Mouse (Mus musculus) fibroblast of lung, adult 2 months (primary cell): Measurements from ENCODE around the gene Hmga1.

Experiments
- DNase-seq: peaks from one replicate; pipeline ENCODE4 v3.0.0-alpha.2; 2011; ENCODE audit warnings: low read depth

Hmga1 gene

GRCm38 (mm10) chr17:27591826-27592564 lies 35.7 kb downstream of the Hmga1 start:
- DNase-seq = no peak

- no peak for DNase-seq
These were observed 36.2 kb downstream of the Hmga1 start for GRCm38 (mm10) chr17:27592565-27592910.

GRCm38 (mm10) chr17:27595659-27596375 lies 39.5 kb downstream of the Hmga1 start:
- DNase-seq = no peak

- DNase-seq = no peak
These were observed 40.3 kb downstream of the Hmga1 start for GRCm38 (mm10) chr17:27596376-27597190.

DNA sequence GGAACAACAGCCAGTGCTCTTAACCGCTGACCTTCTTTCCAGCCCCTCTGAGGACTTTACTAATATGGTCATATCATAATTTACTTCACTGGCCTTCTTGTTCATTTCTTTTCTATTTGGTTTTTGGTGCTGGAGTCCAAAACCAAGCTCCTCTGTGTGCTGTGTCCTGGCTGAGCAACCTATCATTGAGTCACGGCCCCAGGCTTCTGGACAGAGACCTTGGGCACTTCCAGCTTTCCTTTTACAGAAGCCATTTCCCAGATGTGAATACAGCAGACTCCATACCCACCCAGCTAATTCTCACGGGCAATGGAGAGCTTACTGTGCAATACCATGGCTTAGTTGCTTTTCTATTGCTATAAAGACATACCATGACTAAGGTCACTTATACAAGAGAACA lies 44.0 kb downstream of the Hmga1 start:
- no peak for DNase-seq

DNA sequence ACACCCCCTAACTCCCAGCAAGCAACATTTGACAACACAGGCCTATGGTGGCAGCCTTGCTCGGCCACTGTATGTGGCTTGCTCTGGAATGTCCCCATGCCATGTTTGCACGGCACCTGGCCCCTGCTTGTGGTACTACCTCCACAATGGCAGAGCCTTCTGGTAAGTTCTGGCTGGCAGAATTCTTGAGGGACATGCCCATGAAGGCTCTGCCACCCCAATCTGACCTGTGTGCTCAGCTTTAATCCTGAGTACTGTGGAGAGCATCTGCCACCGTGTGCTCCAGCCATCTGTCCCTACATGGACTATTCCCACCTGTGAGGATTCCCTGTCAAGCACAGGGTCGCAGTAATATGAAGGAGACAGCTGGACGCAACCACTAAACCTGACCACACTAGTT lies 44.6 kb downstream of the Hmga1 start:
- no peak for DNase-seq

DNA sequence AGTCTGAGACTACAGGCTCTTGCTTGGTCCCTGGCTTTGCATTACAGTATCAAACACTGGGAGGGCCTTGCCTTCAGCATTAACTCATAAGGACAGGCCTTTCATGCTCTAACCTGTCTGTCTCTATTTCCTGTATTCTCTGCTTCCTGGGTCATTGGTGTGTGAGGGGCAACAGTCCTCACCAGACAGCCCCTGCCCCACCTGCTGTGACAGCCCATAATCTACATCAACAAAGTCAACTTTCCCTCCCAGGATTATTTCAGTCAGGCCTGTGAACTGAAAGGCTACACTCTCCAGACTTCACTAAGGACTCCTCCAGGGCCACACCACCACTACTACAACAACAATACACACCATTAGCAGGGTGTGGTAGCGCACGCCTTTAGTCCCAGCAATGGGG lies 46.7 kb downstream of the Hmga1 start:
- DNase-seq = no peak

GRCm38 (mm10) chr17:27603522-27604234 lies 47.4 kb downstream of the Hmga1 start:
- no peak for DNase-seq

GRCm38 (mm10) chr17:27609576-27609975 lies 53.3 kb downstream of the Hmga1 start:
- DNase-seq = no peak

DNA sequence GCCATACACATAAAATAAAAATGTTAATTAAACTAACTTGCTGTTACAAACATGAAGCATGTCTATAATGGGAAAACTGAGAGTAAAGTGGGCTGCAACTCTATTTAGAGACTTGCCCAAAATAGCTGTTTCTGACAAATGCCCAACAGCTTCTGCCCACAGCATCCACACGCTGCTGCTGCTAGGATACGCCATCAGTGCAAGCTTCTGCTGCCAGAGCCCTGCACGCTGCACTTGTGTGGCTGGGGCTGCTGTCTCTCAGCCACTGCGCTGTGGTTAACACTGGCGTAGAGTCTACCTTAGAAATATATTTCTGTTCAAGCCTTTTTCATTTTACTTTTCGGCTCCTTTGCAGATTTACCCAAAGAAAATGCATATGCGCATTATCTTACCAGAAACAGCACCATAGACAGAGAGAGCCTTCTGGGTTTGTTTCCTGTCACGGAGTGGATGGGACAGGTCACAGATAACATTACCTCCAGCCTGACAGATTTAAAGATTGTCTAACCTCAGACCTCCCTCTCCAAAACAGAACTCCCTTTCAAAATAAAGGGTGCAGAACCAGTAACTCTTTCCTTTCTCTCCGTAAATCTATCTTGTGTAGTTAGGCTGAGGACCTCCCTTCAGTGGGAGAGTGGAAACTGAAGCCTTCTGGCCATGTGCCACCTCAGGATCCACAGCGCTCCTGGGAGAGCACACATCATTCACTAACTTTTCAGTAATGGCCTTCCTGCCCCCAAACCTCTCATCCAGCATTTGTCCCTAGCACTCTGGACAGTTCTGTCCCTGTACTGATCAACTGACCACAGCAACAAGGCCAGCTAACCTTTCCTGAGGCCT lies 54.6 kb downstream of the Hmga1 start:
- no peak for DNase-seq

- no peak for DNase-seq
These were observed 55.2 kb downstream of the Hmga1 start for GRCm38 (mm10) chr17:27611519-27611884.

DNA sequence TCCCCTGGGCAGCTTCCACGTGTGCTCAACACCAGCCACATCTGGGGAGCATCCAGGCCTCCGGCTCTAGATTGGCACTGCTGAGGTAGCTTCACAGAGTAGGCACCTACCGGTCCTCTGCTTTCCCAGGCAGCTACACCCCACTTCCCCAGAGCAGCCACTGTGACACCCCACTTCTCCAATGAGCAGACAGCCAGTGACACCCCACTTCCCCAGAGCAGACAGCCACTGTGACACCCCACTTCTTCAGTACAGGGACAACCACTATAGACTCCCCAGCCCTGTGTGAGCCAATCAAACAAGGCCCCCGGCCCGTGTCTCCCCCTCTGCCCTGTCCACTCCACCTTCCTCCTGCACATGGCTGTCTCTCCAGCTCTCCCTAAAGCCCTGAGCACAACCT lies 55.7 kb downstream of the Hmga1 start:
- no peak for DNase-seq

DNA sequence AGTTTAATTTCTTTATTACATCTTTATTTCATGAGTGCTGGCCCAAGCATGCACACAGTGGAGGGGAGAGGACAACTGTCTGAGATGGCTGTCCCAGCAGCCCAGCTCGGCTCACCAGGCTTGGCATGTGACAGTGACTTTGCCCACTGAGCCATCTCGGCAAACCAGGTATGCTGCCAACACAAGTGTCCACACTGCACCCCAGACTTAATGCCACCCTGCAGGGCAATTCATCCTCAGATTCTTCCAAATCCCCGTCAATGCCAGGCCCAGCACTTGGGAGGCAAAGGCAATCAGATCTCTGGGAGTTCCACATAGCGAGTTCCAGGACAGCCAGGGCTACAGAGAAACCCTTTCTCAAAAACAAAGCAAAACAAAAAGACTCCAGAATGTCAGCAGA lies 56.7 kb downstream of the Hmga1 start:
- no peak for DNase-seq
